Mouse (Mus musculus): ENCODE measurements around the gene Adgrl1.
"Not testable (repeated sequence)": the region's sequence is repeated elsewhere in the genome, so short reads cannot be mapped to it uniquely, and the experiment has no call there.

Gene Adgrl1

GRCm38 (mm10) chr8:83955106-83955957 lies 55.4 kb downstream of the Adgrl1 start, which contains the start of the genes Gm10644 and Asf1b:
Gene Gm10644, minus strand, starts transcription at chr8:83955205.
Gene Asf1b, plus strand, starts transcription at chr8:83955507.
- DNase-seq (ENCODE audit: low spot score): peak; percentile 89

GRCm38 (mm10) chr8:83955958-83956218 lies 56.0 kb downstream of the Adgrl1 start:
- no peak for DNase-seq (ENCODE audit: low spot score)

- no peak for DNase-seq (ENCODE audit: low spot score)
These were observed 56.9 kb downstream of the Adgrl1 start for GRCm38 (mm10) chr8:83956789-83957188.

- no peak for DNase-seq (ENCODE audit: low spot score)
These were observed 64.3 kb downstream of the Adgrl1 start for GRCm38 (mm10) chr8:83964015-83964765.

- DNase-seq (ENCODE audit: low spot score): no peak
These were observed 67.8 kb downstream of the Adgrl1 start for GRCm38 (mm10) chr8:83967701-83968100.

GRCm38 (mm10) chr8:83971121-83971520 lies 71.2 kb downstream of the Adgrl1 start:
- no peak for DNase-seq (ENCODE audit: low spot score)

- no peak for DNase-seq (ENCODE audit: low spot score)
These were observed 71.8 kb downstream of the Adgrl1 start for GRCm38 (mm10) chr8:83971661-83972060.

GRCm38 (mm10) chr8:83972150-83973120 lies 72.5 kb downstream of the Adgrl1 start, which contains the start of gene Prkaca:
Gene Prkaca, plus strand, starts transcription at chr8:83972993.
- DNase-seq (ENCODE audit: low spot score): peak; percentile 92

GRCm38 (mm10) chr8:83973161-83974031 lies 73.5 kb downstream of the Adgrl1 start:
- no peak for DNase-seq (ENCODE audit: low spot score)

- no peak for DNase-seq (ENCODE audit: low spot score)
These were observed 74.6 kb downstream of the Adgrl1 start for GRCm38 (mm10) chr8:83974521-83974920.

GRCm38 (mm10) chr8:83976101-83976630 lies 76.3 kb downstream of the Adgrl1 start:
- no peak for DNase-seq (ENCODE audit: low spot score)

GRCm38 (mm10) chr8:83976779-83977350 lies 77.0 kb downstream of the Adgrl1 start:
- DNase-seq (ENCODE audit: low spot score): no peak

GRCm38 (mm10) chr8:83977646-83978045 lies 77.7 kb downstream of the Adgrl1 start:
- DNase-seq (ENCODE audit: low spot score): no peak

- DNase-seq (ENCODE audit: low spot score): no peak
These were observed 78.3 kb downstream of the Adgrl1 start for GRCm38 (mm10) chr8:83978200-83978599.

GRCm38 (mm10) chr8:83980250-83980649 lies 80.3 kb downstream of the Adgrl1 start:
- DNase-seq (ENCODE audit: low spot score): no peak

GRCm38 (mm10) chr8:83980845-83981244 lies 80.9 kb downstream of the Adgrl1 start:
- no peak for DNase-seq (ENCODE audit: low spot score)

GRCm38 (mm10) chr8:83981533-83981932 lies 81.6 kb downstream of the Adgrl1 start:
- no peak for DNase-seq (ENCODE audit: low spot score)

- no peak for DNase-seq (ENCODE audit: low spot score)
These were observed 82.5 kb downstream of the Adgrl1 start for GRCm38 (mm10) chr8:83982449-83982848.

- not testable (repeated sequence) for DNase-seq (ENCODE audit: low spot score)
These were observed 83.3 kb downstream of the Adgrl1 start for GRCm38 (mm10) chr8:83983222-83983621.

GRCm38 (mm10) chr8:83989243-83989642 lies 89.3 kb downstream of the Adgrl1 start:
- no peak for DNase-seq (ENCODE audit: low spot score)

Measured in urinary bladder, postnatal 10 days (tissue).